Mouse (Mus musculus): ENCODE measurements around the gene Cyb561d1.

Cyb561d1 gene

GRCm38 (mm10) chr3:108203621-108204325 is 2.8 kb upstream of the Cyb561d1 start:
- DNase-seq = peak; percentile 70 to 89

- DNase-seq = no peak
Measured at GRCm38 (mm10) chr3:108203212-108203611, 2.2 kb upstream of the Cyb561d1 start.

- DNase-seq = no peak
Measured at GRCm38 (mm10) chr3:108202506-108202905, 1.5 kb upstream of the Cyb561d1 start.

GRCm38 (mm10) chr3:108199231-108199630 is 1.8 kb downstream of the Cyb561d1 start:
- DNase-seq = no peak

- DNase-seq = peak in 1 of 2 experiments; percentile 29
Measured at GRCm38 (mm10) chr3:108197066-108197497, 3.9 kb downstream of the Cyb561d1 start.

GRCm38 (mm10) chr3:108195941-108196590 is 4.9 kb downstream of the Cyb561d1 start:
- DNase-seq = no peak

- no peak for DNase-seq
Measured at GRCm38 (mm10) chr3:108195287-108195686, 5.7 kb downstream of the Cyb561d1 start.

GRCm38 (mm10) chr3:108193686-108194085 is 7.3 kb downstream of the Cyb561d1 start:
- DNase-seq = no peak

GRCm38 (mm10) chr3:108189897-108190296 is 11.1 kb downstream of the Cyb561d1 start:
- DNase-seq = no peak

- no peak for DNase-seq
Measured at GRCm38 (mm10) chr3:108188716-108189490, 12.1 kb downstream of the Cyb561d1 start.

- no peak for DNase-seq
Measured at GRCm38 (mm10) chr3:108187111-108187795, 13.8 kb downstream of the Cyb561d1 start.

GRCm38 (mm10) chr3:108186098-108187047 is 14.6 kb downstream of the Cyb561d1 start, which contains the start of gene Amigo1:
Amigo1 (plus strand) TSS chr3:108186335.
- no peak for DNase-seq

- no peak for DNase-seq
Measured at GRCm38 (mm10) chr3:108185460-108186097, 15.4 kb downstream of the Cyb561d1 start.

- DNase-seq = no peak
Measured at GRCm38 (mm10) chr3:108184742-108185141, 16.3 kb downstream of the Cyb561d1 start.

GRCm38 (mm10) chr3:108180514-108180913 is 20.5 kb downstream of the Cyb561d1 start:
- DNase-seq = no peak

GRCm38 (mm10) chr3:108178756-108179715 is 22.0 kb downstream of the Cyb561d1 start:
- DNase-seq = no peak

GRCm38 (mm10) chr3:108174672-108175531 is 26.1 kb downstream of the Cyb561d1 start:
- peak in 1 of 2 experiments; percentile 41 for DNase-seq

- no peak for DNase-seq
Measured at GRCm38 (mm10) chr3:108169199-108169598, 31.8 kb downstream of the Cyb561d1 start.

GRCm38 (mm10) chr3:108167499-108167898 is 33.5 kb downstream of the Cyb561d1 start:
- DNase-seq = no peak
